Mouse (Mus musculus) limb, embryonic 15.5 days (tissue): ENCODE measurements at regions not wholly inside any gene's neighbourhood (a gene's known extent, or its start where the extent isn't known, plus 50 kb on each side); places are given as distances from the start of the nearest gene placed in this dataset.

Experiments used
- ATAC-seq: fragments of 200-750 bp; cut with Nextera tagmentation; 2 replicates; pipeline ENCODE4 v1.8.0; 2017; ENCODE audit warnings: low read depth, moderate TSS enrichment; ENCODE audit not compliant: insufficient number of reproducible peaks, low FRiP score, low TSS enrichment
- H3K27ac ChIP-seq: fragments of 300-500 bp; sonication (generic); 2 replicates; pipeline ENCODE4 v1.5.1; 2015; ENCODE audit warnings: moderate library complexity, mild to moderate bottlenecking, inconsistent platforms
- H3K27me3 ChIP-seq: fragments of 300-500 bp; sonication (generic); 2 replicates; pipeline ENCODE4 v1.6.1; 2015; ENCODE audit warnings: inconsistent platforms
- H3K36me3 ChIP-seq: fragments of 300-500 bp; sonication (generic); 2 replicates; pipeline ENCODE4 v1.6.1; 2015; ENCODE audit warnings: inconsistent platforms
- H3K4me1 ChIP-seq: fragments of 300-500 bp; sonication (generic); 2 replicates; pipeline ENCODE4 v1.6.1; 2015; ENCODE audit warnings: inconsistent platforms
- H3K4me2 ChIP-seq: fragments of 300-500 bp; sonication (generic); 2 replicates; pipeline ENCODE4 v1.6.1; 2015; ENCODE audit warnings: mild to moderate bottlenecking, inconsistent platforms
- H3K4me3 ChIP-seq: fragments of 300-500 bp; sonication (generic); 2 replicates; pipeline ENCODE4 v1.5.1; 2015; ENCODE audit warnings: mild to moderate bottlenecking, inconsistent platforms
- H3K9ac ChIP-seq: fragments of 300-500 bp; sonication (generic); 2 replicates; pipeline ENCODE4 v1.6.1; 2015; ENCODE audit warnings: inconsistent platforms
- H3K9me3 ChIP-seq: fragments of 300-500 bp; sonication (generic); 2 replicates; pipeline ENCODE4 v1.6.1; 2016; ENCODE audit warnings: inconsistent platforms
- WGBS: fragments of 180-500 bp; shearing (Covaris S2); methylation state at CpG from one replicate; pipeline ENCODE4 v1.1.7; 2015; 5-methylcytosine and 5-hydroxymethylcytosine counted together

GRCm38 (mm10) chr3:115766153-115766552 lies 51.3 kb upstream of the S1pr1 start:
- H3K27ac ChIP-seq = no peak overlapping the region
- H3K9ac ChIP-seq = no peak overlapping the region
- no peak overlapping the region for H3K4me3 ChIP-seq
- H3K27me3 ChIP-seq = no peaks in the 10 kb centered on the region
- H3K9me3 ChIP-seq = no peaks in the 10 kb centered on the region
- H3K4me2 ChIP-seq = no peak overlapping the region
- H3K4me1 ChIP-seq = no peaks in the 10 kb centered on the region
- no peak for ATAC-seq
- WGBS = 69% methylated on average over 8 of the region's 8 CpGs
- no peaks in the 10 kb centered on the region for H3K36me3 ChIP-seq

- no peaks in the 10 kb centered on the region for H3K9me3 ChIP-seq
- WGBS = 86% methylated on average over 1 of the region's 1 CpGs
- H3K9ac ChIP-seq = no peak overlapping the region
- no peak overlapping the region for H3K4me3 ChIP-seq
- no peak overlapping the region for H3K4me2 ChIP-seq
- ATAC-seq = no peak
- no peaks in the 10 kb centered on the region for H3K27me3 ChIP-seq
- H3K36me3 ChIP-seq = no peaks in the 10 kb centered on the region
- H3K4me1 ChIP-seq = no peaks in the 10 kb centered on the region
- H3K27ac ChIP-seq = no peak overlapping the region
These were observed 53.4 kb upstream of the S1pr1 start for GRCm38 (mm10) chr3:115768290-115768689.

- ATAC-seq = no peak
- 74% methylated on average over 19 of the region's 19 CpGs for WGBS
- H3K27ac ChIP-seq = no peak overlapping the region
- no peaks in the 10 kb centered on the region for H3K9me3 ChIP-seq
- no peak overlapping the region for H3K4me3 ChIP-seq
- H3K9ac ChIP-seq = no peak overlapping the region
- no peaks in the 10 kb centered on the region for H3K4me1 ChIP-seq
- H3K4me2 ChIP-seq = no peak overlapping the region
- no peaks in the 10 kb centered on the region for H3K27me3 ChIP-seq
- H3K36me3 ChIP-seq = no peaks in the 10 kb centered on the region
These were observed 54.1 kb upstream of the S1pr1 start for GRCm38 (mm10) chr3:115768761-115769530.

GRCm38 (mm10) chr3:115772676-115773075 lies 57.8 kb upstream of the S1pr1 start:
- no peak overlapping the region for H3K9ac ChIP-seq
- H3K27ac ChIP-seq = no peak overlapping the region
- H3K36me3 ChIP-seq = no peaks in the 10 kb centered on the region
- no peak for ATAC-seq
- H3K4me1 ChIP-seq = no peaks in the 10 kb centered on the region
- WGBS = 77% methylated on average over 5 of the region's 5 CpGs
- no peak overlapping the region for H3K4me3 ChIP-seq
- H3K9me3 ChIP-seq = no peaks in the 10 kb centered on the region
- no peaks in the 10 kb centered on the region for H3K27me3 ChIP-seq
- no peak overlapping the region for H3K4me2 ChIP-seq

GRCm38 (mm10) chr3:115774321-115774720 lies 59.4 kb upstream of the S1pr1 start:
- H3K9me3 ChIP-seq = no peaks in the 10 kb centered on the region
- WGBS = 76% methylated on average over 8 of the region's 8 CpGs
- no peaks in the 10 kb centered on the region for H3K36me3 ChIP-seq
- no peaks in the 10 kb centered on the region for H3K27me3 ChIP-seq
- H3K27ac ChIP-seq = no peak overlapping the region
- no peak overlapping the region for H3K4me3 ChIP-seq
- no peak overlapping the region for H3K4me2 ChIP-seq
- no peaks in the 10 kb centered on the region for H3K4me1 ChIP-seq
- no peak overlapping the region for H3K9ac ChIP-seq
- ATAC-seq = no peak

GRCm38 (mm10) chr3:115774723-115775122 lies 59.9 kb upstream of the S1pr1 start:
- H3K36me3 ChIP-seq = no peaks in the 10 kb centered on the region
- no peak for ATAC-seq
- no peak overlapping the region for H3K27ac ChIP-seq
- no peaks in the 10 kb centered on the region for H3K9me3 ChIP-seq
- H3K4me1 ChIP-seq = no peaks in the 10 kb centered on the region
- WGBS = 71% methylated on average over 4 of the region's 4 CpGs
- H3K4me3 ChIP-seq = no peak overlapping the region
- H3K9ac ChIP-seq = no peak overlapping the region
- H3K27me3 ChIP-seq = no peaks in the 10 kb centered on the region
- no peak overlapping the region for H3K4me2 ChIP-seq

GRCm38 (mm10) chr3:115779144-115779890 lies 64.4 kb upstream of the S1pr1 start:
- H3K4me2 ChIP-seq = no peak overlapping the region
- H3K9ac ChIP-seq = no peak overlapping the region
- no peak for ATAC-seq

GRCm38 (mm10) chr3:115779906-115780305 lies 65.0 kb upstream of the S1pr1 start:
- H3K4me2 ChIP-seq = no peak overlapping the region
- no peaks in the 10 kb centered on the region for H3K36me3 ChIP-seq
- H3K27me3 ChIP-seq = no peaks in the 10 kb centered on the region
- no peak overlapping the region for H3K4me3 ChIP-seq
- no peak overlapping the region for H3K9ac ChIP-seq
- 0 out of 2 replicates have a peak, but pooled peaks cover 2% of the 10 kb centered on the region for H3K4me1 ChIP-seq
- no peaks in the 10 kb centered on the region for H3K9me3 ChIP-seq
- no peak for ATAC-seq
- 72% methylated on average over 5 of the region's 5 CpGs for WGBS
- no peak overlapping the region for H3K27ac ChIP-seq

More at GRCm38 (mm10) chr3:115779144-115779890, 64.4 kb upstream of the S1pr1 start:
- no peak overlapping the region for H3K4me3 ChIP-seq
- no peaks in the 10 kb centered on the region for H3K36me3 ChIP-seq
- no peaks in the 10 kb centered on the region for H3K9me3 ChIP-seq
- 86% methylated on average over 10 of the region's 10 CpGs for WGBS
- 0 out of 2 replicates have a peak, but pooled peaks cover 2% of the 10 kb centered on the region for H3K4me1 ChIP-seq
- H3K27me3 ChIP-seq = no peaks in the 10 kb centered on the region
- no peak overlapping the region for H3K27ac ChIP-seq

- Histone ChIP-seq H3K9me3 (no peaks in the 10 kb centered on the region), H3K27ac (no peak overlapping the region), H3K4me2 (no peak overlapping the region), H3K27me3 (no peaks in the 10 kb centered on the region), H3K4me3 (no peak overlapping the region), H3K36me3 (no peaks in the 10 kb centered on the region), H3K9ac (no peak overlapping the region), H3K4me1 (0 out of 2 replicates have a peak, but pooled peaks cover 2% of the 10 kb centered on the region)
- ATAC-seq = no peak
These were observed 67.9 kb upstream of the S1pr1 start for GRCm38 (mm10) chr3:115782726-115783125.

- H3K9me3 ChIP-seq = no peaks in the 10 kb centered on the region
- no peak for ATAC-seq
- no peak overlapping the region for H3K4me2 ChIP-seq
- no peaks in the 10 kb centered on the region for H3K27me3 ChIP-seq
- H3K9ac ChIP-seq = no peak overlapping the region
- H3K27ac ChIP-seq = no peak overlapping the region
- 14% methylated on average over 1 of the region's 1 CpGs for WGBS
- no peaks in the 10 kb centered on the region for H3K36me3 ChIP-seq
- H3K4me3 ChIP-seq = no peak overlapping the region
- 0 out of 2 replicates have a peak, but pooled peaks cover 2% of the 10 kb centered on the region for H3K4me1 ChIP-seq
These were observed 72.5 kb upstream of the S1pr1 start for GRCm38 (mm10) chr3:115787360-115787759.

GRCm38 (mm10) chr3:115788525-115788924 lies 73.7 kb upstream of the S1pr1 start:
- no peaks in the 10 kb centered on the region for H3K9me3 ChIP-seq
- H3K9ac ChIP-seq = no peak overlapping the region
- no peak overlapping the region for H3K4me2 ChIP-seq
- H3K27ac ChIP-seq = no peak overlapping the region
- H3K4me3 ChIP-seq = no peak overlapping the region
- no peak for ATAC-seq
- no peaks in the 10 kb centered on the region for H3K36me3 ChIP-seq
- H3K4me1 ChIP-seq = no peaks in the 10 kb centered on the region
- H3K27me3 ChIP-seq = no peaks in the 10 kb centered on the region
- WGBS = 73% methylated on average over 3 of the region's 3 CpGs

GRCm38 (mm10) chr3:115789063-115789462 lies 74.2 kb upstream of the S1pr1 start:
- WGBS = 69% methylated on average over 6 of the region's 6 CpGs
- Histone ChIP-seq H3K27me3 (no peaks in the 10 kb centered on the region), H3K4me3 (no peak overlapping the region), H3K9ac (no peak overlapping the region), H3K27ac (no peak overlapping the region), H3K36me3 (no peaks in the 10 kb centered on the region), H3K9me3 (no peaks in the 10 kb centered on the region), H3K4me1 (no peaks in the 10 kb centered on the region), H3K4me2 (no peak overlapping the region)
- no peak for ATAC-seq
